Mouse (Mus musculus): Measurements from ENCODE around the gene Tet3. TPM values are rescaled to one million over a fixed set of nuclear protein-coding genes. Genes with fewer than 3 reads are reported as not detected.

The Tet3 gene
- polyA plus RNA-seq (2016; fragmentation: Nextera tagmentation; extraction: Ambion mirVana) = 45.1 and 50.0 TPM in 2 replicates

GRCm38 (mm10) chr6:83459034-83459644 lies at the start of gene Tet3:
Gene Tet3 (minus strand): TSS chr6:83459084.
- no peaks in the 10 kb centered on the region for H3K27me3 ChIP-seq (replicated peaks; ENCODE audit: low read depth, poor library complexity, severe bottlenecking)
- WGBS = 74% methylated on average over 4 of the region's 4 CpGs
- H3K27ac ChIP-seq (replicated peaks) = no peak within 1 kb of the TSS
- DNase-seq (ENCODE audit: low spot score) = no peak
- peaks cover 58% of the 10 kb centered on the region for H3K4me1 ChIP-seq
- H3K9me3 ChIP-seq = no peaks in the 10 kb centered on the region
- no peak within 1 kb of the TSS for H3K4me3 ChIP-seq
- peaks cover 9% of the 10 kb centered on the region for H3K36me3 ChIP-seq (replicated peaks)

DNA sequence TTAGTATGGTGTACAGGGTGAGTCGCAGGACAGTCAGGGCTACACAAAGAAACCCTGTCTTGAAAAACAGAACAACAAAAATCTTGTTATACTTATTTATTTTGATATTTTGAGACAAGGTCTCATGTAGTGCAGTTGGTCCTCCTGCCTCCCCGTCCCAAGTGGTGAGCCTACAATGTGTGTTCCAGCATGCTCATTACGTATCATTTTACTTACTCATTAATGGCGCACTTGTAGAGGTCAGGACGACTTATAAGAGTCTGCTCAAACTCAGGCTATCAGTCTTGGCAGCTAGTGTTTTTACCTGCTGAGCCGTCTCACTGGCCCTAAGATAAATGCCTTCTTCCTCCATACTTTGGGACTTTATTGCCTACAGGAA lies 48.3 kb upstream of the Tet3 start:
- Histone ChIP-seq H3K4me1 (peaks cover 15% of the 10 kb centered on the region), H3K9me3 (no peaks in the 10 kb centered on the region), H3K36me3 (replicated peaks) (peaks cover 7% of the 10 kb centered on the region; the same call in 1 of the 2 replicates), H3K27ac (replicated peaks) (peak overlapping the region; percentile 91), H3K27me3 (replicated peaks; ENCODE audit: low read depth, poor library complexity, severe bottlenecking) (no peaks in the 10 kb centered on the region), H3K4me3 (peak overlapping the region; percentile 89)
- 31% methylated on average over 6 of the region's 6 CpGs for WGBS
- no peak for DNase-seq (ENCODE audit: low spot score)

DNA sequence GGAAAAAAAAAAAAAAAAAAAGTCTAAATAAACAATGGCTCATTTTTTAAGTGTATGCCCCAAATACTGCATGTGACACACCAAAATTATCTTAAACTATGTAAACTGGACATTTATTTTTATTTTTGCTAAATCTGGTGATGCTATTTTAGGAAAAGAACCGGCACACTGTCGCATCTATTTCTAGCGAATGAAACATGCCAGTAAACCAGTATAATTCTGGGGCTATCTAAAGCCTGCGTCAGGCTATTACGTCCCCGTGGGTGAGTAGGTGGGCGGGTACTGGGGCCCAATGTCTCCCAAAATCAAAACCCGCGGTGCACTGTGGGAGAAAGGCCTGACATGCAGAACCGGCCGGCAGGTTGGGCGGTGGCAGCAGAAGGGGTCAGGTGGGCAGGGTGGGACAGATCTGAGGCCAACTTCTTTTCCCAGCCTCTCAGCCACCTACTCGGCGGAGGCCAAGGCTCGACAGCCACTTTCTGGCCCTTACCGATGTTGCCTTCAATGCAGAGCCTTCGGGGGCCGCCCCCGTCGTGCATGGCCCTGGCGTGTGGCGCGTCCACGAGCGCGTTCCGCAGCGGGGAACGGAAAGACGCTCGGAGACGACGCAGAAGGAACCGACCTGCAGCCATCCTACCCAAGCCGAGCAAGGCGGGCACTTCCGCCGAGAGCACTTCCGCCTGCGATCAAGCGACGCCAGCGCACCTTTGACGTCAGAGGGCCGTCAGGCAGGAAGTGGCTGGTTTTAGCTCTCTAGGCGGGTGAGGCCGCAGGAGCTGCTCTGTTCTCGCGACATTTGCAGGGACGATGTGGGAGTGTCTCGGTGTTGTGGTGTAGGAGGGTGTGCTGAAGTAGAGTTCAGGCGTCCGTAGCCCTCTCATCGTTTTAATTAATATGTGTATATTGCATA lies 47.6 kb upstream of the Tet3 start, which contains the start of gene Dguok:
Gene Dguok (minus strand): TSS at position 712 of the 910 bp plus-strand sequence.
- H3K9me3 ChIP-seq = no peaks in the 10 kb centered on the region
- peak within 1 kb of the TSS; percentile 89 for H3K4me3 ChIP-seq
- peaks cover 7% of the 10 kb centered on the region; the same call in 1 of the 2 replicates for H3K36me3 ChIP-seq (replicated peaks)
- WGBS = under 1% methylated on average over 54 of the region's 54 CpGs
- H3K27me3 ChIP-seq (replicated peaks; ENCODE audit: low read depth, poor library complexity, severe bottlenecking) = no peaks in the 10 kb centered on the region
- H3K27ac ChIP-seq (replicated peaks) = peak within 1 kb of the TSS; percentile 91
- DNase-seq (ENCODE audit: low spot score) = peak; percentile 98
- H3K4me1 ChIP-seq = peaks cover 18% of the 10 kb centered on the region

GRCm38 (mm10) chr6:83505554-83505953 lies 46.7 kb upstream of the Tet3 start:
- Histone ChIP-seq H3K4me3 (peak overlapping the region; percentile 89), H3K27ac (replicated peaks) (no peak overlapping the region)
- WGBS = 92% methylated on average over 4 of the region's 4 CpGs

DNA sequence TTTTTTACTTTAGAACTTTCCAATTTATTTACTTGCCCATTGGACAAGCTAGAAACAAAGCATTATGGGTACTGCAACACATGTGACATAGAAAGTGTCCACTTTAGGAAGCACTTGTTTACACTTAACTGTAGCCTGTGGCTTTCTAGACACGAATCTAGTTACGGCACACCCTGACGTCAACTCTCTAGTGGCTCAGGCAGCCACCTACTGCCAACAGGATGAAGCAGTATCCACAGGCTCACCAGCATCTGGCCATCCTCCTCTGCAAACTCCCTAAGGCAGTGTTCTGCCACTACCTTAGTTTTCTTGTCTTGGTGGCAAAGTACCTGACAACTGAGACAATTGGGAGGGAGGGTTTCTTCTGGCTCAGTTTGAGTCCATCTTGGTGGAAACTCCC lies 44.5 kb upstream of the Tet3 start:
- no peak for DNase-seq (ENCODE audit: low spot score)
- no peak overlapping the region for H3K27ac ChIP-seq (replicated peaks)
- WGBS = 93% methylated on average over 3 of the region's 3 CpGs
- peaks cover 4% of the 10 kb centered on the region; the same call in 1 of the 2 replicates for H3K9me3 ChIP-seq
- peaks cover 20% of the 10 kb centered on the region for H3K36me3 ChIP-seq (replicated peaks)
- H3K27me3 ChIP-seq (replicated peaks; ENCODE audit: low read depth, poor library complexity, severe bottlenecking) = no peaks in the 10 kb centered on the region
- no peak overlapping the region for H3K4me3 ChIP-seq
- peaks cover 18% of the 10 kb centered on the region for H3K4me1 ChIP-seq

More at GRCm38 (mm10) chr6:83505554-83505953, 46.7 kb upstream of the Tet3 start:
- Histone ChIP-seq H3K36me3 (replicated peaks) (peaks cover 8% of the 10 kb centered on the region; the same call in 1 of the 2 replicates), H3K27me3 (replicated peaks; ENCODE audit: low read depth, poor library complexity, severe bottlenecking) (no peaks in the 10 kb centered on the region), H3K9me3 (peaks cover under 1% of the 10 kb centered on the region; the same call in 1 of the 2 replicates), H3K4me1 (peaks cover 18% of the 10 kb centered on the region)
- no peak for DNase-seq (ENCODE audit: low spot score)

GRCm38 (mm10) chr6:83502656-83503055 lies 43.8 kb upstream of the Tet3 start:
- Histone ChIP-seq H3K9me3 (peaks cover 4% of the 10 kb centered on the region; the same call in 1 of the 2 replicates), H3K27me3 (replicated peaks; ENCODE audit: low read depth, poor library complexity, severe bottlenecking) (no peaks in the 10 kb centered on the region), H3K4me1 (peaks cover 18% of the 10 kb centered on the region), H3K4me3 (no peak overlapping the region), H3K27ac (replicated peaks) (no peak overlapping the region), H3K36me3 (replicated peaks) (peaks cover 24% of the 10 kb centered on the region)
- WGBS = 83% methylated on average over 3 of the region's 3 CpGs
- DNase-seq (ENCODE audit: low spot score) = no peak

- peak; percentile 17 for DNase-seq (ENCODE audit: low spot score)
- H3K27me3 ChIP-seq (replicated peaks; ENCODE audit: low read depth, poor library complexity, severe bottlenecking) = no peaks in the 10 kb centered on the region
- H3K4me1 ChIP-seq = peaks cover 13% of the 10 kb centered on the region
- WGBS = 62% methylated on average over 9 of the region's 9 CpGs
- H3K9me3 ChIP-seq = peaks cover 4% of the 10 kb centered on the region; the same call in 1 of the 2 replicates
- no peak overlapping the region for H3K4me3 ChIP-seq
- H3K27ac ChIP-seq (replicated peaks) = no peak overlapping the region
- H3K36me3 ChIP-seq (replicated peaks) = peaks cover 31% of the 10 kb centered on the region
Measured at GRCm38 (mm10) chr6:83501524-83502310, 42.8 kb upstream of the Tet3 start.

GRCm38 (mm10) chr6:83500462-83500861 lies 41.6 kb upstream of the Tet3 start:
- Histone ChIP-seq H3K9me3 (peaks cover 4% of the 10 kb centered on the region; the same call in 1 of the 2 replicates), H3K27ac (replicated peaks) (no peak overlapping the region), H3K4me3 (no peak overlapping the region), H3K36me3 (replicated peaks) (peaks cover 43% of the 10 kb centered on the region), H3K4me1 (peaks cover 7% of the 10 kb centered on the region), H3K27me3 (replicated peaks; ENCODE audit: low read depth, poor library complexity, severe bottlenecking) (no peaks in the 10 kb centered on the region)
- no peak for DNase-seq (ENCODE audit: low spot score)
- 54% methylated on average over 3 of the region's 3 CpGs for WGBS

- Histone ChIP-seq H3K4me3 (no peak overlapping the region), H3K36me3 (replicated peaks) (peaks cover 52% of the 10 kb centered on the region), H3K27me3 (replicated peaks; ENCODE audit: low read depth, poor library complexity, severe bottlenecking) (no peaks in the 10 kb centered on the region), H3K27ac (replicated peaks) (no peak overlapping the region), H3K4me1 (peaks cover 3% of the 10 kb centered on the region; the same call in 1 of the 2 replicates), H3K9me3 (peaks cover 4% of the 10 kb centered on the region; the same call in 1 of the 2 replicates)
- 92% methylated on average over 10 of the region's 10 CpGs for WGBS
- DNase-seq (ENCODE audit: low spot score) = no peak
Measured at GRCm38 (mm10) chr6:83499078-83499477, 40.2 kb upstream of the Tet3 start.

GRCm38 (mm10) chr6:83496753-83497710 lies 38.1 kb upstream of the Tet3 start:
- WGBS = 89% methylated on average over 22 of the region's 22 CpGs
- DNase-seq (ENCODE audit: low spot score) = no peak
- H3K36me3 ChIP-seq (replicated peaks) = peaks cover 58% of the 10 kb centered on the region
- H3K4me3 ChIP-seq = no peak overlapping the region
- no peaks in the 10 kb centered on the region for H3K27me3 ChIP-seq (replicated peaks; ENCODE audit: low read depth, poor library complexity, severe bottlenecking)
- peaks cover 3% of the 10 kb centered on the region; the same call in 1 of the 2 replicates for H3K4me1 ChIP-seq
- H3K9me3 ChIP-seq = peaks cover 4% of the 10 kb centered on the region; the same call in 1 of the 2 replicates
- no peak overlapping the region for H3K27ac ChIP-seq (replicated peaks)
